Mouse (Mus musculus) heart, postnatal 25 days (tissue): ENCODE data around the gene Bcas3. TPM values are rescaled to one million over a fixed set of nuclear protein-coding genes. Genes with fewer than 3 reads are reported as not detected.
"Not testable (repeated sequence)": the region's sequence is repeated elsewhere in the genome, so short reads cannot be mapped to it uniquely, and the experiment has no call there.

Experiments
- DNase-seq: peaks from one replicate; pipeline ENCODE4 v3.0.0; 2022; ENCODE audit warnings: low spot score
- intact Hi-C: fragments of 180-260 bp; cut with DNase I; formaldehyde crosslinking; loops from one replicate; pipeline ENCODE4 v1.15.1; 2025
- total RNA-seq, 2 experiments: library from RNA; stranded (reverse); gene quantifications; 2 replicates each; pipeline ENCODE4 v1.2.3; 2021

Gene Bcas3
- total RNA-seq, 2 experiments from 2014 or later = 31.1 to 43.7 TPM

DNA sequence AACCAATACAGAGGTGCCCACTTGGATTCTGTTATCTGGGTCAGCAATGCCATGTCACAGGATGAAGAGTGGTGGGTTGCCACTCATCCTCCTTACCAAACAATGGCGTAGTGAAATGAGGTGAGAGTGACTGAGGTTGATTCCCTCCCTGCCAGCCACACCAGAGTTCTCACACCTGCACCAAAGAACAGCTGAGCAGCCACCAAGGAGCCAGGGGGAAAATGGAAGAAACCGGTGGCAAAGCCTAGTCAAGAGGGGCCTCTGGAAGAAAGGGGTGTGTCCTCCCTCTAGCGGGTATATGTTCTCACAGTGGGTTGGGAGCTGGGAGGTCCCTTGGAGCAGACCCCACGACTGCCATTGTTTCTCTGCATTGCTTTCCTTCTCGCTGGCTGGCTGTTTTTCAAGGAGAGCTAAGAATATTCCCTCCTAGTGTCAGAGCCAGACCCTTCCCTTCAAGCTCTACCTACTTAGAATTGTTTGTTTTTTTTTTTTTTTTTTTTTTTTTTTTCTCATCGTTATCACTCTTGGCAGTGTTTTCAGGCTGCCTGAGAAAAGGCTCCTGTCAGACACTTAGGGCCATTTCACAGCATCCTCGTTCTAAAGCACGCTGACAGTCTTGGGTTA, 335.0 kb downstream of the Bcas3 start:
- intact Hi-C loops = no loop called here
- no peak for DNase-seq

- intact Hi-C loops = no loop called here
- DNase-seq = no peak
These were observed 335.5 kb downstream of the Bcas3 start for GRCm38 (mm10) chr11:85688440-85688838.

- intact Hi-C loops = no loop called here
These were observed 336.3 kb downstream of the Bcas3 start for GRCm38 (mm10) chr11:85689226-85689625.

DNA sequence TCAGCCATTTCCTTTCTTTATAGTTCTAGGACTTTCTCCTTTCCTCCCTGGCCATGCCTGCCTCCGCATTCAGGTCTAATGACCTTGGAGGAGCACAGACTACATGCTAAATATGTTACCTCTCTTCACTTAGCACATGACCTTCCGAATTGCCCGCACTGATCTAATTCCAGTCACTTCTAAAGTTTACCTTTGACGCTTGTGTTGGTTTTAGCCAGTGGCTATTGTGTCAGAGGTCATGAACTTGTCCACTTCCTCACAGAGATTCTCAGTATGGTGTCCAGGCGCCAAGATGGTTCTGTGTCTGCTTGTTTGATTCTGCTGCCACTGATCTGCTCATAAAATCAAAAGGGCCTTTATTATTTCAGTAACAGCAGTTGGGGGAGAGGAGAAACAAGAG, 338.3 kb downstream of the Bcas3 start:
- intact Hi-C loops = no loop called here
- no peak for DNase-seq

More at GRCm38 (mm10) chr11:85689226-85689625, 336.3 kb downstream of the Bcas3 start:
- DNase-seq = no peak

DNA sequence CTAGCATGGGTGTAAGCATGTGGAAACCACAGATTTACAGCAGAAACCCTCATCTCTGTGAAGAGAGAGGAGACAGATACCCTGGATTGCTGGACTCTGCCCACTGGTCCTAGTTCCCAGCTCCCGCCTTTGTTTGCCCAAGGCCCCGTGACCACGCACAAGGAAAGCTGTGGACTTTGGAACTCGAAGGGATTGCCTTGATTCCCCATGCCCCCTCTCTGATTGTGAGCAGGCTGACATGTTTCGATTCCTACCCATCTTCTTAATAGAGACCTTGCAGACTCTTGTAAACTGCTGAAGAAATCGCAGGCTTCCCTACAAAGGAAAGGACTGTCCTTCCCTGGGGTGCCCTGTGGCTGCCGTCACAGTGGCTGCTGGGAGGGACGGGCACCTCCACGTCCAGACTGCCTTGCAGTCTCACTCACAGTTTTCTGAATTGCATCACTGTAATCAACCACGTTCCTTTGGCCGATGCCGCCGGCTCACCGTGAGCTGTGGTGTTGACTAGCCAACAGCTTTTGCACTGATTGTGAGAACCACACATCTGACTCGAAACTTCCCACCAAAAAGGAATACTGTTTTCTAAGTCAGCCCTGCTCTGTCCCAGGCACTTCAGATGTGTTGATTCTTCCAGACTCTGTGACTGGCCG, 342.8 kb downstream of the Bcas3 start:
- no peak for DNase-seq
- intact Hi-C loops = no loop called here

DNA sequence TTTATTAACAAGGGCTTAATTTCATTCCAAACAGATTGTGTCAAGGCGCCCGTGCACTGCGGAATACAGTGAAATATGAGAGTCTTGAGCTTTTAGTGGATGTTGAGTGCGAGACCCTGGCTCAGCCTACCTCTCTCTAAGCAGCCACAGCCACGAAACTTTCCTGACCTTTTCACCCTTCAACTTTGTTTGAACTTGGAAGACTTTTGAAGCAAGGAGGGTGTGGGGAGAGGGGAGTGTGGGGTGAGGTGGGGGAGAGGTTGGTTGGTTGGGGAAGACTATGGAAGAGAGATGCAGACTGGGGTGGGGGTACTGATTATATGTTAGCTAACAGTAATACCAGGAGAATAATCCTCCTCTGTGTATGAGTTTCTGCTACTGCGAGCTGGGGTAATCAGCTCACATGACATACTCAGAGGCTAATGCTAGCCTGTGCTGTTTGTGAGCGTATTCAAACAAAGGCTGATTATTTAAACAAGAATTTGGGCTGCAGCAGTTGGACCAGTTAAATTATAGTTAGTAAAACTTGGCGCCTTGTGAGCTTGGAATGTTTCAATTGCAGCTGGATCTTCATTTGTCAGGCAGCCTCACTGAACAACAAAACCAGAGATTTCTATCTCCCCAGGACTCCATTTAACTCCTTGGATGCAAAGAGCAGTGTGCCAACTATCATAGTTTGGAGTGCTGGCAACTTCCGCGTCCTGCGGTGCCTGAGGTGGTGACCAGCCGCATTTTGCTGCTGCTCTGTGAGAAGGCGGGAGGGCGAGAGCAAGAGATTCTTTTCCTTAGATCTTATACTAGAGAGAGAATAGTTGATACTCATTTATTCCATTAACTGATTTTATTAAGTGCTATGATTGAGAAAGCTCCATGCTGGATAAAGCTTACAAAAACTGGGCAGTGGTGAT, 343.8 kb downstream of the Bcas3 start:
- intact Hi-C loops = no loop called here
- no peak for DNase-seq

GRCm38 (mm10) chr11:85697468-85697867, 344.5 kb downstream of the Bcas3 start:
- no peak for DNase-seq
- intact Hi-C loops = no loop called here

DNA sequence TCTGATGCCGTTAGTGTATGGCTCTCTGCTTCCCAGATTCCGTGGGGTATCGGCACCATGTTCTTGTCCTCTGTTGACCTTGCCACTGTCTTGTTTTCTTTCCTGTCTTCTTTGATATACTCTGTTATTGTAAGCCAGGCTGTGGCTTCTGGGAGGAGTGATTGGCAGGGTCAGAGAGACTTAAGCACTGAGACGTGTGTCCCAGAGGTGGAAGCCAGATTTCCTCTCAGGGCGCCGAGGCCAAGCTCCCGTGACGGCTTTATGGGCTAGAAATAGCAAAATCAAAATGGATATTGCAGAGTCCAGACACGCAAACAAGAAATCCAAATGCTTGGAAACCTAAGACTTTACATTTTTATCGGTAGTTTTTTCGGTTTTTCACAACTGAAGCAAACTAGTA, 345.3 kb downstream of the Bcas3 start:
- DNase-seq = no peak
- intact Hi-C loops = no loop called here

DNA sequence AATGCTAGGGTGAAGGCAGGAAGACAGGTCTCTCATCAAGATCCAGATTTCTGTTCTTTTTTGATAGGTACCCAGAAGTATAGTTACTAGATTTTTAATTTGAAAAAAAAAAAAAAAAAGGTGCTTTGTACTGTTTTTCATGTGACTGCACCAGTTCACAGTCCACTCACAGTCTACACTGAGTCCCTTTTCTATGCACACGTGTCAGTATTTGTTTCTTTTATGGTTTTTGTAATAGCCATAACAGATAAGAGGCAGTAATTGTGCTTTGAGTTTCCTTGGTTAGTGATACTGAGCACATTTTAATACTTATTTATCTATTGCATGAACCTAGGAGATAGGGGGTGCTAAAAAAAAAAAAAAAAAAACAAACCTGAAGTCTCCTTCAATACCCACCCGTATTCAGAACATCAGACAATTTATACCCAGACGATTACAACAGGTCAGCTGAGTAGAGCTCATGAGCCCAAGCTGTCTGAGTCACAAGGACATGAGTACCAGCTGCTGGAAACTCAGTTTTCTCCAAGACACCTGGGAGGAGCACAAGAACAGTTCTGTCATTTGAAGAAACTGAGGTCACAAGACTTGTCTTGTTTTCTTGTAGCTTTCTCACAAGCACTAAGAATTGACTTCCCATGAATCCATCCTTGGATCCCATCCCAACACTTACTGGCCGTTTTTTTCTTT, 351.2 kb downstream of the Bcas3 start:
- intact Hi-C loops = no loop called here
- DNase-seq = no peak

- intact Hi-C loops = no loop called here
- no peak for DNase-seq
These were observed 353.7 kb downstream of the Bcas3 start for GRCm38 (mm10) chr11:85706630-85707029.

DNA sequence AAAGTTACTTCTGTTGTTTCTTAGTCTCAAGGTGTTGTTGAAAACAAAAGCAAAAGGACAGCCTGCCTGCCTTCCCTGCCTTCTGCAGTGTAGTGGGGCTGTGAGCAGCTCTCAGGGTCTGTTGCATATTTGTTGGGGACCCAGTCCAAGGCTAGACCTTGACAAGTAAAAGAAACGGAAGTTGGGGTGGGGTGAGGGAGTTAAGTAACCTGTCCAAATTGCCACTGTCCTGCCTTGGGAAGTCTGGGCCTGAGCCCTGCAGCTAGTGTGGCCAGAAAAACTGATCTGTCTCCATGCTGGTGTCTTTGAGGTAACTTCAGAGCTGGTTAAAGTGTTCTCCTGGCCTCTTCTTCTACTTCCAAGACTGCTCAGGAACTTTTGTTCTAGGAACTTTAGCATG, 354.5 kb downstream of the Bcas3 start:
- intact Hi-C loops = no loop called here
- no peak for DNase-seq

GRCm38 (mm10) chr11:85709147-85709546, 356.2 kb downstream of the Bcas3 start:
- DNase-seq = no peak
- intact Hi-C loops = no loop called here

DNA sequence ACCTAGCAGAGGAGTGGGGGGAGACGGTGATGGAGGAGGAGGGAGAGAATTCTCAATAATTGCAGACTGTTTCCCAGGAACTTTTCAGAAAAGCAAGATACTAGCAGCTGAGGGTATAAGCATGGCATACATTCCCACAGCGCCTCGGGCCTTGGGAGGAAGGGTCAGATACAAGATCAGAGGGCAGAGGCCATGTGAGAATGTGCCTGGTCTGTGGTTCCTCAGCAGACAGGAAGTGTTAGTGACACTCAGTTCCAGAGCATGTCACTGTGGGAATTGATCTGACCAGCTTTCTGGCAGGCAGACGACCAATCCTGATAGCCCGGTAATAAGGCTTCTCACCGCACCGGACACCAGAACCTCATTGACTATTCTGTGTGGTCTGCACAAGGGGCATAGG, 357.2 kb downstream of the Bcas3 start:
- intact Hi-C loops = no loop called here
- DNase-seq = no peak

DNA sequence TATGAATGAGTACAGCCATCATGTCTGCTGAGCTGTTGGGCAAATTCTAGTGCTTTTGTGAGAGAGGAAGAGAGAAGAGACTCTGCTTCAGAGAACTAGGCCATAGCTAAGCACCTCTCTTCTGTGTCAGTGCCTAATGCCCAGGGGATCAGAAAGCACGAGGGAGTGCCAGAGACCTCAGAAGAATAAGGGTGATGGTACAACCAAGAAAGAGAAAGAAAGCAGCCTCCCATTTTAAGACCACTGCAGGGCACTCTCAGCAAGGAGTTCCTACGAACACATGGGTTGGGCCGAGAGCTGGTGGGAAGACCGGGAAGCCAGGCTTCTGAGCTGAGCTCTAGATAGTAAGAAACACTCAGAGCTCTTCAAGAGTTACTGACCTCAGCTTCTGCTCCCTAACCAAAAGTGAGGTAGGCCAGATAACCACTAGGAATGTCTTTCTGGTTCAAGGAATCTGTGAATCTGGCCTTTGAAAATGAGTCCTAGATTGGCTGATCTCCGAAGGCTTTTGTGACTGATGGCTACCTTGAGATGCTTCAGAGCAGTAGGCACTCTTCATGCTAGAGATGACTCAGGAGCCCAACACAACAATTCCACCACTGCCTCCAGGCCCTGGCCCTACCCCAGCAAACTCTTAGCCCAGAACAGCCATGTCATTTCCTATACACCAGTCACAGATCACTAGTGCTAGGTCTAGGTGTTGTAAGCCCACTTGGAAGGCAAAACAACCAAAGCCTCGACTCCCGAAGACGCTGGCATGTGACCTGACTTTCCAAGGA, 359.2 kb downstream of the Bcas3 start:
- intact Hi-C loops = no loop called here
- no peak for DNase-seq

DNA sequence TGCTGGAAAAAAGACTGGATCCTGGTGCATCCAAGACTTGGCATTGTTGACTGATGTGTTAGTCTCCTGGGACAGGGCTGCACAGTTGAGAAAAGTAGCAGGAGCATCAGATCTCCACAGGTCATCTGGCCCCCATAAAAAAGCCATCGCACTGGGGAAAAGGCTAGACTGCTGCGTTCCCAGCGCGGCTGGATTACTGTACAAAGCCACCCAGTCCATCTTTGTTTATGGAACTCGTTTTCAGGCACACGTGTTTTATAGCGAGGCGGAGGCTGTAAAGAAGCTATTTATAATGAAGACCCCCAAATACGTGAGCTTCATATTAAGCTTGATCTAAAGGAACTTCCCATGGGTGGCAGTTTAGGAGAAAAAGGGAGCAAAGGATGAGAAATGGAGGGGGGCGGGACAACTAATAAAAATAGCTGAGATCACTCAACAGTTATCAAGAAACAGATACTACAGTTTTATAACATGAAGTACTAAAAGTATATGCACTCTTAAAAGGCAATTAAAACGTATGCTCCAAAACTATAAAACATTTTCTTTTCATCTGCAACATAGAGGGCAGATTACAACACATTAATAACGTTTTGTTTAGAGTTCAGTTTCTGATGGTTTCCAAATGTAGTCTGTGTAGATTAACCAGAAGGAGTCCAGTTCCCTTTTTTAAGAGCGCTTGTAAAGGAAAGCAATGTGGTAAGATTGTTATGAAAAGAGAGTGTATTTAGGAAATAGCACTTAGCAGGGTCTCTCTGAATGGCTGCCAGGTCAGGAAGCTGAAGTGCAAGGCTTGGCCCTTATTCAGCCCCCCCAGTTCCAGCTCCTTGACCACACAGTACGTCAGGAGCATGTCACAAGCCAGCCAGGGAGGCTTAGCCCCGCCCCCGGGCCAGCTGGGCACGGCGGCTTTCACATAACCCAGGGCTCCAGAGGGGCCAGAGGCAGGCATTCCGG, 360.2 kb downstream of the Bcas3 start:
- intact Hi-C loops = no loop called here
- DNase-seq = peak; percentile 65

GRCm38 (mm10) chr11:85713814-85714208, 360.8 kb downstream of the Bcas3 start:
- no peak for DNase-seq
- intact Hi-C loops = no loop called here

GRCm38 (mm10) chr11:85714312-85714931, 361.5 kb downstream of the Bcas3 start:
- no peak for DNase-seq
- intact Hi-C loops = no loop called here

DNA sequence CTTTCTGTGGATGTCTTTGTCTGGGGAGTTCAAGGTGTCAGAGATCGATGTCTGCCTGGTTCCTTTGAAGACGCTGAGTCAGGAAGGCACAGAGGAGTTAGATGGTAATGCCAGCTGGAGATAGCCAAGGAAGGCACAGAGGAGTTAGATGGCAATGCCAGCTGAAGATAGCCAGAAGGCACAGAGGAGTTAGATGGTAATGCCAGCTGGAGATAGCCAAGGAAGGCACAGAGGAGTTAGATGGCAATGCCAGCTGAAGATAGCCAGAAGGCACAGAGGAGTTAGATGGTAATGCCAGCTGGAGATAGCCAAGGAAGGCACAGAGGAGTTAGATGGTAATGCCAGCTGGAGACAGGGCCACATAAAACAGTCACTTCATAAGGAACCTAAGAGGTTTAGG, 363.8 kb downstream of the Bcas3 start:
- DNase-seq = not testable (repeated sequence)
- intact Hi-C loops = loop anchor here (5.0 kb wide), 2 partner anchors 46 to 106 kb away; no protein-coding TSS in a partner anchor
